Mouse (Mus musculus) layer of hippocampus, adult 9-10 months (tissue): ENCODE measurements around the gene Iscu.
"Not testable (repeated sequence)": the region's sequence is repeated elsewhere in the genome, so short reads cannot be mapped to it uniquely, and the experiment has no call there.

ENCODE experiments used
- DNase-seq: peaks from one replicate; pipeline ENCODE4 v3.0.0; 2022; ENCODE audit warnings: low spot score

Gene Iscu

GRCm38 (mm10) chr5:113755347-113756030 lies 17.1 kb upstream of the Iscu start:
- DNase-seq: no peak

- DNase-seq: no peak
Measured at GRCm38 (mm10) chr5:113761585-113761984, 11.0 kb upstream of the Iscu start.

- no peak for DNase-seq
Measured at GRCm38 (mm10) chr5:113764426-113764825, 8.1 kb upstream of the Iscu start.

GRCm38 (mm10) chr5:113765641-113766526 lies 6.7 kb upstream of the Iscu start:
- no peak for DNase-seq

- no peak for DNase-seq
Measured at GRCm38 (mm10) chr5:113768806-113769205, 3.7 kb upstream of the Iscu start.

- DNase-seq: peak; percentile 86
Measured at GRCm38 (mm10) chr5:113771213-113772162, 1.1 kb upstream of the Iscu start.

GRCm38 (mm10) chr5:113772905-113773519 lies 464 bp downstream of the Iscu start:
- no peak for DNase-seq

GRCm38 (mm10) chr5:113773664-113774063 lies 1.1 kb downstream of the Iscu start:
- peak; percentile 85 for DNase-seq

GRCm38 (mm10) chr5:113775585-113775984 lies 3.0 kb downstream of the Iscu start:
- DNase-seq: no peak

GRCm38 (mm10) chr5:113776128-113776895 lies 3.8 kb downstream of the Iscu start:
- DNase-seq: no peak

- DNase-seq: no peak
Measured at GRCm38 (mm10) chr5:113776896-113777226, 4.3 kb downstream of the Iscu start.

- not testable (repeated sequence) for DNase-seq
Measured at GRCm38 (mm10) chr5:113777728-113778127, 5.2 kb downstream of the Iscu start.

GRCm38 (mm10) chr5:113779569-113779968 lies 7.0 kb downstream of the Iscu start:
- no peak for DNase-seq

GRCm38 (mm10) chr5:113780082-113780752 lies 7.7 kb downstream of the Iscu start:
- DNase-seq: no peak

- DNase-seq: no peak
Measured at GRCm38 (mm10) chr5:113780763-113781162, 8.2 kb downstream of the Iscu start.

- DNase-seq: no peak
Measured at GRCm38 (mm10) chr5:113781254-113781653, 8.7 kb downstream of the Iscu start.

- no peak for DNase-seq
Measured at GRCm38 (mm10) chr5:113781875-113782274, 9.3 kb downstream of the Iscu start.

GRCm38 (mm10) chr5:113782624-113783023 lies 10.1 kb downstream of the Iscu start:
- no peak for DNase-seq

- DNase-seq: no peak
Measured at GRCm38 (mm10) chr5:113783581-113784001, 11.0 kb downstream of the Iscu start.

GRCm38 (mm10) chr5:113784104-113784503 lies 11.6 kb downstream of the Iscu start:
- DNase-seq: not testable (repeated sequence)
